Mouse (Mus musculus): ENCODE measurements at regions not wholly inside any gene's neighbourhood (a gene's known extent, or its start where the extent isn't known, plus 50 kb on each side); places are given as distances from the start of the nearest gene placed in this dataset.

DNA sequence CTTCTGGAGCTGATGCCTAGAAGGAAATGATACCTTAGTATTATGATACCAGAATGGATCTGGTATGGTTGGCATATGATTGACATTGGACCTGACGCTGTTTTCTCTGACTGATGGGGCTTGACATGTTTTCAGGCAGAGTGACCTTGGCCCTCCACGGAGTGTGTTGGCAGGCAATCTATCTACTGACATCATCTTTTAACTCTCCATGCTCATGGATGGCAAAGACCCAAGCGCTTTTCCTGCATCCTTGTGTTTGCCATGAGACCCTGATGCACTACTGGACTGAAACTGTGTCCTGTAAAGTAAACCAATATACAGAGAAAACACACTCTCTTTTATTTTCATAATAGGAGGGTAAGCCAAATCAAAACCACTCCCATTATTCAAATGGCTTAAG is 872.1 kb downstream of the A830018L16Rik start:
- TF ChIP-seq CTCF (IDR thresholded peaks at IDR 0.05; ENCODE audit: low read depth), result no peak
- TF ChIP-seq EP300 (IDR thresholded peaks at IDR 0.05; ENCODE audit: low read depth), result no peak

Data from heart, postnatal 0 days (tissue).